Mouse (Mus musculus) cortical plate, adult 2 months (tissue): ENCODE data around the gene Cyb561.

Experiments used
- CTCF ChIP-seq: fragments of 200-500 bp; IDR thresholded peaks from 2 replicates; pipeline ENCODE4 v1.5.1; 2011; ENCODE audit warnings: mild to moderate bottlenecking, control low read depth, low read length; ENCODE audit not compliant: insufficient read depth; ENCODE audit errors: extremely low read depth
- POLR2A ChIP-seq: fragments of 200-500 bp; IDR thresholded peaks from 2 replicates; pipeline ENCODE4 v1.6.1; 2011; ENCODE audit warnings: mild to moderate bottlenecking, low read length, control low read depth; ENCODE audit not compliant: insufficient read depth; ENCODE audit errors: extremely low read depth

DNA sequence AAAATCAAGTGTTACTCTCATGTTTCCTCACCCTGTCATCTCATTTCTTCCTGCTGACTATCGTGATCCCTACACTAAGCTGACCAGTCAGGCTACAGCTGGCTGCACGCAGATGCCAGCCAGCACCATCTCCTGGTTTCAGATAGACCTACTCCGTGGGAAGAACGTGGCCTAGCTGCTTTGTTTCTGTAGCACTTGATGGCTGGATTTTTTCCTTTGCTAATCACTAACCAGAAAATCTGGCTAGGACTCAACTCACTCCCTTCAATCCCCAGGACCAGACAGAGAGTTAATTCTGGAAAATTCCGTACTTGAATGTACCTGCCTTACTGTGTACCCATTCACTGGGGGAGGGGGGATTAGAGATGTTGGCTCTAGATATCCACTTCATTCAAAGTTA is 25.0 kb downstream of the Cyb561 start:
- TF ChIP-seq POLR2A (no peak), CTCF (no peak)
